In genomic region chr11:55984643-55985042, GRCm38 (mm10) we compare ENCODE assay signal across 41 mouse cellular contexts. TPM values are rescaled to one million over a fixed set of nuclear protein-coding genes. Genes with fewer than 3 reads are reported as not detected.
"Had no signal": no experiment of that assay in that cellular context is flagged by ENCODE, and none has a peak within 500 bp of the region (broad histone marks: within the 10 kb centered on the region; RNA-seq: fewer than 3 reads in every experiment).

No protein-coding gene starts in this region.

- H3K4me3 ChIP-seq: heart, embryonic 12.5 days; heart, embryonic 13.5 days; heart, embryonic 15.5 days; hindbrain, embryonic 10.5 days; hindbrain, embryonic 12.5 days; hindbrain, embryonic 13.5 days; hindbrain, embryonic 15.5 days; intestine, embryonic 15.5 days; kidney, embryonic 15.5 days; layer of hippocampus, adult 2 months; left cerebral cortex, adult 2 months had no signal

- H3K27me3 ChIP-seq: heart, embryonic 12.5 days; heart, embryonic 13.5 days; heart, embryonic 15.5 days; hindbrain, embryonic 12.5 days; hindbrain, embryonic 13.5 days; hindbrain, embryonic 15.5 days; intestine, embryonic 15.5 days; kidney, embryonic 15.5 days had no signal

- H3K36me3 ChIP-seq: heart, embryonic 12.5 days; heart, embryonic 13.5 days; heart, embryonic 15.5 days; hindbrain, embryonic 10.5 days; hindbrain, embryonic 12.5 days; hindbrain, embryonic 13.5 days; hindbrain, embryonic 15.5 days; intestine, embryonic 15.5 days; kidney, embryonic 15.5 days had no signal

- H3K4me1 ChIP-seq: heart, embryonic 12.5 days; heart, embryonic 13.5 days; heart, embryonic 15.5 days; hindbrain, embryonic 10.5 days; hindbrain, embryonic 12.5 days; hindbrain, embryonic 13.5 days; hindbrain, embryonic 15.5 days; intestine, embryonic 15.5 days; kidney, embryonic 15.5 days had no signal

- DNase-seq: heart, postnatal 10 days; heart, postnatal 14 days; heart, postnatal 36 days; heart, postnatal 4 days; kidney, adult 11 months; kidney, adult 18-20 months; kidney, adult 2 months; kidney, adult 8-10 months; kidney, adult 9 months; kidney, postnatal 10 days; kidney, postnatal 14 days; kidney, postnatal 25 days; kidney, postnatal 36 days; kidney, postnatal 4 days; layer of hippocampus, adult 9-11 months; layer of hippocampus, postnatal 36 days had no signal

- H3K9me3 ChIP-seq: heart, embryonic 12.5 days; heart, embryonic 13.5 days; heart, embryonic 15.5 days; hindbrain, embryonic 10.5 days; hindbrain, embryonic 12.5 days; hindbrain, embryonic 13.5 days; hindbrain, embryonic 15.5 days; intestine, embryonic 15.5 days; kidney, embryonic 15.5 days had no signal

- H3K9ac ChIP-seq: heart, embryonic 12.5 days; heart, embryonic 13.5 days; heart, embryonic 15.5 days; hindbrain, embryonic 12.5 days; hindbrain, embryonic 13.5 days; hindbrain, embryonic 14.5 days; hindbrain, embryonic 15.5 days; intestine, embryonic 15.5 days; kidney, embryonic 15.5 days had no signal

- H3K27ac ChIP-seq: heart, embryonic 13.5 days; heart, embryonic 15.5 days; hindbrain, embryonic 10.5 days; hindbrain, embryonic 12.5 days; hindbrain, embryonic 13.5 days; hindbrain, embryonic 14.5 days; hindbrain, embryonic 15.5 days; hindbrain, postnatal 0 days; intestine, embryonic 15.5 days; kidney, embryonic 15.5 days; kidney, postnatal 0 days; layer of hippocampus, adult 2 months; left cerebral cortex, adult 2 months had no signal

- H3K4me2 ChIP-seq: heart, embryonic 11.5 days; heart, embryonic 12.5 days; heart, embryonic 13.5 days; heart, embryonic 15.5 days; hindbrain, embryonic 12.5 days; hindbrain, embryonic 13.5 days; hindbrain, embryonic 14.5 days; hindbrain, embryonic 15.5 days; intestine, embryonic 15.5 days; kidney, embryonic 15.5 days had no signal

RNA-seq across cellular contexts. Expression of gene Nmur2, which starts 56.2 kb away (rescaled TPM):
- total RNA-seq: heart, postnatal 10 days; heart, postnatal 14 days; heart, postnatal 25 days; heart, postnatal 36 days; heart, postnatal 4 days; hematopoietic stem cell, adult 5-6 weeks; layer of hippocampus, adult 18-20 months; layer of hippocampus, adult 2 months; layer of hippocampus, adult 8-10 months; layer of hippocampus, postnatal 36 days had no signal
- polyA plus RNA-seq: heart, embryonic 11.5 days; heart, embryonic 12.5 days; heart, embryonic 13.5 days; heart, embryonic 14.5 days; heart, embryonic 15.5 days; heart, embryonic 16.5 days; heart, postnatal 0 days; hindbrain, embryonic 10.5 days; hindbrain, embryonic 12.5 days; inflammation-experienced regulatory T-cells, adult 6 months; kidney, adult 2 months; kidney, embryonic 14.5 days; kidney, embryonic 16.5 days; kidney, postnatal 0 days had no signal
